Mouse (Mus musculus) spleen, adult 2 months (tissue): ENCODE results near the gene Insm1.

ENCODE experiments used
- CTCF ChIP-seq: fragments of 200-500 bp; IDR thresholded peaks from 2 replicates; pipeline ENCODE4 v1.5.1; 2011; ENCODE audit warnings: mild to moderate bottlenecking, inconsistent platforms; ENCODE audit not compliant: insufficient read depth, insufficient read length, insufficient replicate concordance; ENCODE audit errors: extremely low read depth
- POLR2A ChIP-seq: fragments of 200-500 bp; IDR thresholded peaks from 2 replicates; pipeline ENCODE4 v1.6.1; 2011; ENCODE audit warnings: low read depth, low read length, inconsistent platforms

DNA sequence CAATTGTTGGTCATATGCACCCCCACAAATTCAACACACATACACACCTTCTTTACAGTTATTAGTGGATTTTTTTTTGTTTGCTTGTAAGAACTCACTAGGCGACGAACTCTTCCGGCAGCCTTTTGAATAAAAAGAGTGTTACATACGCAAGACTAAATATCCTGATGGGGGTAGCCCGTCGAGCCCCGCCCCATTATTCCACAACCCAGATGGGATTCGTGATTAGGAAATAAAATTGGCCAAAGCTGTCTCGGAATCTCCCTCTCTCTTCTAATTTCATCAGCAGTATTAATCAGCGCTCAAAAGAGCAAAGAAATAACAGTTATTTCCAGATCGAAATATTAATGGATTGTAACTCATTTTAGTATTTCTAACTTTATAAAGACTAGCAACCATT is 1.9 kb upstream of the Insm1 start:
- TF ChIP-seq CTCF (no peak), POLR2A (no peak)
